Mouse (Mus musculus) small intestine, adult 2 months (tissue): ENCODE results near the gene Lysmd3. TPM values are rescaled to one million over a fixed set of nuclear protein-coding genes. Genes with fewer than 3 reads are reported as not detected.

Source experiments
- H3K27ac ChIP-seq: fragments of 200-500 bp; 2 replicates; pipeline ENCODE4 v1.5.1; 2012; ENCODE audit warnings: low read depth, low read length, control low read depth, inconsistent platforms; ENCODE audit not compliant: insufficient read depth
- H3K27me3 ChIP-seq: fragments of 200-500 bp; 2 replicates; pipeline ENCODE4 v1.6.1; 2012; ENCODE audit warnings: mild to moderate bottlenecking, moderate library complexity, low read length, inconsistent platforms; ENCODE audit not compliant: control insufficient read depth, insufficient read depth
- H3K36me3 ChIP-seq: fragments of 200-500 bp; 2 replicates; pipeline ENCODE4 v1.6.1; 2012; ENCODE audit warnings: mild to moderate bottlenecking, low read length, control low read depth, inconsistent platforms; ENCODE audit not compliant: control insufficient read depth, insufficient read depth
- H3K4me1 ChIP-seq: fragments of 200-500 bp; 2 replicates; pipeline ENCODE4 v1.6.1; 2012; ENCODE audit warnings: low read length, inconsistent platforms, mixed read lengths; ENCODE audit not compliant: control insufficient read depth, insufficient read depth, insufficient read length
- H3K4me3 ChIP-seq: fragments of 200-500 bp; 2 replicates; pipeline ENCODE4 v1.5.1; 2012; ENCODE audit warnings: low read depth, mild to moderate bottlenecking, control low read depth, inconsistent platforms, low read length, moderate library complexity
- CTCF ChIP-seq: fragments of 200-500 bp; IDR thresholded peaks from 2 replicates; pipeline ENCODE4 v1.5.1; 2012; ENCODE audit warnings: low read depth, mild to moderate bottlenecking, control low read depth, inconsistent platforms, low read length, moderate library complexity, mixed read lengths; ENCODE audit not compliant: insufficient replicate concordance, insufficient read length; ENCODE audit errors: extremely low read depth
- POLR2A ChIP-seq: fragments of 200-500 bp; IDR thresholded peaks from 2 replicates; pipeline ENCODE4 v1.6.1; 2012; ENCODE audit warnings: low read depth, mild to moderate bottlenecking, control low read depth, inconsistent platforms, low read length, moderate library complexity
- WGBS: fragments of 180-500 bp; shearing (Covaris S2); methylation state at CpG from one replicate; pipeline ENCODE4 v1.1.7; 2018; 5-methylcytosine and 5-hydroxymethylcytosine counted together
- polyA plus RNA-seq: library from polyadenylated mRNA; depleted of rRNA; stranded (reverse); fragments of >200 nt; gene quantifications from 2 replicates; pipeline ENCODE4 v1.2.3, GENCODE M21; 2012; rRNA removed

The Lysmd3 gene
- polyA plus RNA-seq, 1 experiment: 16.9 TPM

DNA sequence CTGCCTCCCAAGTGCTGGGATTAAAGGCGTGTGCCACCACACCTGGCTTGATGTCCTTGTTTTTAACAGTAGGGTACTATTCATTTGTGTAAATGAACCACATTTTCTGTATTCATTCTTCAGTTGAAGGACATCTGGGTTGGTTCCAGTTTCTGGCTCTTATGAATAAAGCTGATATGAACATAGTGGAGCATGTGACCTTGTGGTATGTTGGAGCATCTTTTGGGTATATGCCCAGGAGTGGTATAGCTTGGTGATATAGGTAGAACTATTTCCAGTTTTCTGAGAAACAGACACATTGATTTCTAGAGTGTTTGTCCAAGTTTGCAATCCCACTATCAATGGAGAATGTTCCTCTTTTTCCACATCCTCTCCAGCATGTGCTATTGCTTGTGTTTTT, 56.4 kb downstream of the Lysmd3 start:
- peaks cover 5% of the 10 kb centered on the region; the same call in 1 of the 2 replicates for H3K4me1 ChIP-seq
- H3K36me3 ChIP-seq: no peaks in the 10 kb centered on the region
- WGBS: 100% methylated on average over 1 of the region's 1 CpGs
- H3K4me3 ChIP-seq: no peak overlapping the region
- TF ChIP-seq POLR2A (no peak), CTCF (no peak)
- H3K27ac ChIP-seq: no peak overlapping the region
- H3K27me3 ChIP-seq: no peaks in the 10 kb centered on the region

Other genes starting within 250 kb of the Lysmd3 start
- gene Adgrv1, start 24.5 kb upstream of the Lysmd3 start, polyA plus RNA-seq: 0.08 and 1.8 TPM in 2 replicates
- 0.91 and 4.2 TPM in 2 replicates for gene Polr3g, start 53.4 kb downstream of the Lysmd3 start, polyA plus RNA-seq
- gene Mblac2, start 53.7 kb downstream of the Lysmd3 start, polyA plus RNA-seq: 0.81 and 1.0 TPM in 2 replicates
- gene Cetn3, start 125.4 kb downstream of the Lysmd3 start, polyA plus RNA-seq: 0.30 and 0.68 TPM in 2 replicates